Comparison of ENCODE assay signal across 20 mouse cellular contexts in genomic region chr6:127459776-127460175, GRCm38 (mm10). TPM values are rescaled to one million over a fixed set of nuclear protein-coding genes. Genes with fewer than 3 reads are reported as not detected.
A peak's percentile ranks its signal among the peaks of the same experiment; 100 is the strongest.
DNase-seq lines count a peak whose midpoint lies in the region; ATAC-seq lines count a peak whose summit lies in the region.
"Had no signal": no experiment of that assay in that cellular context is flagged by ENCODE, and none has a peak within 500 bp of the region (broad histone marks: within the 10 kb centered on the region; RNA-seq: fewer than 3 reads in every experiment).

No protein-coding gene starts in this region.

- no peak for ATAC-seq in frontal cortex, adult (ENCODE audit: low TSS enrichment)
- ATAC-seq: forebrain, embryonic 14.5 days; forebrain, postnatal 0 days; hindbrain, postnatal 0 days; inflammation-experienced regulatory T-cells, adult 6 months; Patski had no signal

- DNase-seq in lung, adult 18-20 months, result peak; percentile 37 to 67
- DNase-seq in lung, postnatal 14 days, result no peak
- DNase-seq in lung, postnatal 10 days, result peak; percentile 32
- peak; percentile 25 to 47 for DNase-seq in lung, postnatal 4 days
- DNase-seq in gastrocnemius, postnatal 4 days (ENCODE audit: low spot score in 2 of 2), result no peak
- DNase-seq: adrenal gland, postnatal 10 days; adrenal gland, postnatal 36 days; B cell, adult 2 months; cerebellum, adult 18-20 months; cerebellum, adult 9-10 months; cerebellum, postnatal 25 days; forebrain, postnatal 0 days; gastrocnemius, postnatal 36 days; heart, postnatal 14 days; heart, postnatal 4 days had no signal

RNA-seq across cellular contexts. Expression of gene Parp11, which starts 13.1 kb away (rescaled TPM):
- total RNA-seq in gastrocnemius, postnatal 4 days (2021), result 10 to 100 TPM; 13.6 to 14.6 TPM

Comparison
In these comparisons a context has a peak if more than half of its experiments do, and no peak if none do; other contexts are left out.
1. DNase-seq: peak in lung, adult 18-20 months (2 of 2), lung, postnatal 10 days (single experiment) and lung, postnatal 4 days (2 of 2); none in lung, postnatal 14 days (single experiment) and gastrocnemius, postnatal 4 days (0 of 2).